Mouse (Mus musculus): Measurements from ENCODE around the gene Cxcl12.

DNA sequence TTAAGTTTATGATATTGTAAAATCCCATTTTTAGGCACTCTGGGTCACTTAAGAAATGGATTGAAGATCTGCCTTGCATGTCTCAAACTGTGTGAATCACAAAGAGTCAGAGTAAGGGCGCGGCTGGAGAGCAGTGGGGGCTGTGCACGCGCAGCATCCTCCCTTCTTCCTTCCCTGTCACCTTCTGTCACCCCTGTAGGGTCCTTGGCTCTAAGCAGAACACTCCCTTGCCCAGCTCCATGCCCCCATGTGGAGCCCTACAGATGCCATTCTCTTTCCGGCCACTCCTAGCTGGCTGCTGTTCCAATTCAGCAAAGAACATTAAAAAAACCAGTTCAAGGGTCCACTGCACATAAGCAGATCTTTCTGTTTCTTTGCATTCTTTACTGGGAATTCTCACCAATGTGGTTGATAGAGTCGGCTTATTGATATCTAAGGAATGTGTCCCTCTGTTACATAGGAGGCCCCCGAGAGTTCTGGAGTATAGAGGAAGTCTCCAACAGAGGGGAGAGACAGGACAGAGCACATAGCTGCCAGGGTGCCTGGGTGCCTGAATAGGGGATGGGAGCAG is 51.7 kb downstream of the Cxcl12 start:
- no peak for TF ChIP-seq CTCF (IDR thresholded peaks at IDR 0.05; ENCODE audit: control insufficient read depth, insufficient read depth, low read length)
- TF ChIP-seq POLR2A (IDR thresholded peaks at IDR 0.05; ENCODE audit: borderline replicate concordance, control insufficient read depth, low read depth, low read length): no peak

All from bone marrow, adult 2 months (tissue).